Mouse (Mus musculus) stomach, postnatal 0 days (tissue): Measurements from ENCODE around the gene Zfp619. TPM values are rescaled to one million over a fixed set of nuclear protein-coding genes. Genes with fewer than 3 reads are reported as not detected.
A peak's percentile ranks its signal among the peaks of the same experiment; 100 is the strongest.
"Not testable (repeated sequence)": the region's sequence is repeated elsewhere in the genome, so short reads cannot be mapped to it uniquely, and the experiment has no call there.

Source experiments
- ATAC-seq: fragments of 200-750 bp; cut with Nextera tagmentation; 2 replicates; pipeline ENCODE4 v1.8.0; 2017; ENCODE audit not compliant: low FRiP score, low TSS enrichment
- DNase-seq: peaks from one replicate; pipeline ENCODE4 v3.0.0-alpha.2; 2016; ENCODE audit warnings: low spot score
- H3K27ac ChIP-seq: fragments of 300-500 bp; sonication (generic); replicated peaks from 2 replicates; pipeline ENCODE4 v1.5.1; 2014; ENCODE audit warnings: mild to moderate bottlenecking, control low read depth
- H3K27me3 ChIP-seq: fragments of 300-500 bp; sonication (generic); 2 replicates; pipeline ENCODE4 v1.6.1; 2014; ENCODE audit warnings: low read length; ENCODE audit not compliant: control insufficient read depth, insufficient read depth
- H3K36me3 ChIP-seq: fragments of 300-500 bp; sonication (generic); 2 replicates; pipeline ENCODE4 v1.6.1; 2014; ENCODE audit warnings: low read length, mixed read lengths; ENCODE audit not compliant: control insufficient read depth, insufficient read depth
- H3K4me1 ChIP-seq: fragments of 300-500 bp; sonication (generic); replicated peaks from 2 replicates; pipeline ENCODE4 v1.6.1; 2014; ENCODE audit warnings: antibody characterized with exemption; ENCODE audit not compliant: control insufficient read depth, insufficient read depth
- H3K4me2 ChIP-seq: fragments of 300-500 bp; sonication (generic); replicated peaks from 2 replicates; pipeline ENCODE4 v1.6.1; 2014; ENCODE audit warnings: low read depth, mild to moderate bottlenecking, control low read depth, moderate library complexity
- H3K4me3 ChIP-seq: fragments of 300-500 bp; sonication (generic); 2 replicates; pipeline ENCODE4 v1.5.1; 2014; ENCODE audit warnings: low read depth, low read length, control low read depth
- H3K9ac ChIP-seq: fragments of 300-500 bp; sonication (generic); 2 replicates; pipeline ENCODE4 v1.6.1; 2014; ENCODE audit warnings: mild to moderate bottlenecking, low read length, control low read depth, mixed read lengths
- H3K9me3 ChIP-seq: fragments of 300-500 bp; sonication (generic); 2 replicates; pipeline ENCODE4 v1.6.1; 2016; ENCODE audit warnings: low read length; ENCODE audit not compliant: control insufficient read depth
- CTCF ChIP-seq: IDR thresholded peaks from 2 replicates; pipeline ENCODE4 v1.5.1; 2016; ENCODE audit warnings: antibody characterized with exemption, low read depth, mild to moderate bottlenecking, moderate library complexity
- EP300 ChIP-seq: optimal IDR thresholded peaks from 2 replicates; pipeline ENCODE3; 2016; ENCODE audit warnings: antibody characterized with exemption
- WGBS: fragments of 180-500 bp; shearing (Covaris S2); extraction: QIAGEN DNeasy Blood & Tissue Kit; methylation state at CpG from one replicate; pipeline ENCODE4 v1.1.7; 2014; 5-methylcytosine and 5-hydroxymethylcytosine counted together
- polyA plus RNA-seq: library from polyadenylated mRNA; unstranded; fragments of >200 nt; fragmentation: Nextera tagmentation; extraction: Ambion mirVana; gene quantifications from 2 replicates; pipeline ENCODE4 v1.2.1, GENCODE M21; 2015

Zfp619 gene
- polyA plus RNA-seq, 1 experiment from 2014 or later: 0.50 TPM

DNA sequence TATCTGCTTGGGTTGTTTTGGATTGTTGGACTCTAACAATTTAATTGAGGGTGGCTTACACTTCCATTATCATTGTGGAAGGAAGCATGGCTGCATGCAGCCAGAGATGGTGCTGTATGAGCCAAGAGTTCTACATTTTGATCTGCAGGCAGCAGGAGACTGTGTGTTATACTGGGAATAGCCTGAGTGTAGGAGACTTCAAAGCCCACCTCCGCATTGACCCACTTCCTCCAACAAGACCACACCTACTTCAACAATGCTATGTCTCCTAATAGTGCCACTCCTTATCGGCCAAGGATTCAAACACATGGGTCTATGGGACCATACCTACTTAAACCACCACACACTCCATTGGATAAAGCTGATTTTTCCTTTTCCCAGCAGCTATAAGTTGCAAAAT, 63.0 kb downstream of the Zfp619 start:
- Histone ChIP-seq H3K36me3 (no peaks in the 10 kb centered on the region), H3K27ac (no peak overlapping the region), H3K9ac (no peak overlapping the region), H3K4me1 (no peaks in the 10 kb centered on the region), H3K9me3 (no peaks in the 10 kb centered on the region), H3K4me2 (no peak overlapping the region), H3K4me3 (no peak overlapping the region), H3K27me3 (no peaks in the 10 kb centered on the region)
- WGBS: 87% methylated on average over 2 of the region's 2 CpGs
- no peak for DNase-seq
- no peak for TF ChIP-seq EP300
- no peak for TF ChIP-seq CTCF
- no peak for ATAC-seq

- not testable (repeated sequence) for H3K4me3 ChIP-seq, H3K36me3 ChIP-seq, H3K27ac ChIP-seq, ATAC-seq, H3K4me1 ChIP-seq, H3K9ac ChIP-seq, H3K4me2 ChIP-seq, H3K9me3 ChIP-seq, DNase-seq, H3K27me3 ChIP-seq
- WGBS: 69% methylated on average over 6 of the region's 6 CpGs
Measured at GRCm38 (mm10) chr7:39586834-39587233, 69.3 kb downstream of the Zfp619 start.

GRCm38 (mm10) chr7:39588037-39588436, 70.5 kb downstream of the Zfp619 start:
- Histone ChIP-seq H3K4me2 (peak overlapping the region; percentile 53), H3K4me3 (peak overlapping the region; percentile 39), H3K27ac (no peak overlapping the region), H3K36me3 (no peaks in the 10 kb centered on the region), H3K4me1 (no peaks in the 10 kb centered on the region), H3K27me3 (no peaks in the 10 kb centered on the region), H3K9ac (0 out of 2 replicates have a peak overlapping the region, but pooled peaks have one; percentile 50), H3K9me3 (no peaks in the 10 kb centered on the region)
- 95% methylated on average over 1 of the region's 1 CpGs for WGBS
- ATAC-seq: no peak
- no peak for DNase-seq
- no peak for TF ChIP-seq CTCF
- TF ChIP-seq EP300: no peak

DNA sequence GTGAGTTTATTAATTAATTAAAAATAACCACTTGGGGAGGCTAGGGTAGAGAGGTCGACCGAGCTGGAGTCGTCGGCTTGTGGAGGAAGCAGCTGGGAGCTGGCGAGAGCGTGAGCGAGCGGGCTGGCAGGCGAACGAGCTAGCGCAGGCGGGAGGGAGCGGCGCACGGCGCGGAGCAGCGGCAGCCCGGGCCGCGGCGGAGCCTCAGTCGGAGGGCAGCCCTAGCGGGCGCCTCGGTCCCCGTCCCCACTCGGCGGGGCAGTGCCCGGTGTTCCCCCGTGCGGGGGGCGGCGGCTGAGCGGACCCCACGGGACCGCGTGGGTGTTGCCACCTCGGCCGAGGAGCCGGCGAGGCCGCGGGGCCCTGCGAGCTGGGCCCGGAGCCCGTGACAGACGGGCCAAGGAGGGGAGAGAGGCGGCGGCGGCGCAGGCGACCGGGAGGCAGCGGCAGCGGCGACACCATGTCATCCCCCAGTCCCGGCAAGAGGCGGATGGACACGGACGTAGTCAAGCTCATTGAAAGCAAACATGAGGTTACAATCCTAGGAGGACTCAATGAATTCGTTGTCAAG, 71.0 kb downstream of the Zfp619 start:
- H3K9me3 ChIP-seq, H3K4me1 ChIP-seq, H3K36me3 ChIP-seq, H3K27ac ChIP-seq, H3K27me3 ChIP-seq: not testable (repeated sequence)
- peak; percentile 78 for ATAC-seq
- WGBS: 1% methylated on average over 55 of the region's 62 CpGs
- peak; percentile 39 for DNase-seq
- peak overlapping the region; percentile 53 for H3K4me2 ChIP-seq
- peak overlapping the region; percentile 39 for H3K4me3 ChIP-seq
- H3K9ac ChIP-seq: peak overlapping the region; percentile 50

GRCm38 (mm10) chr7:39589044-39589443, 71.5 kb downstream of the Zfp619 start:
- not testable (repeated sequence) for H3K9ac ChIP-seq, H3K36me3 ChIP-seq, H3K4me1 ChIP-seq, H3K9me3 ChIP-seq, H3K27me3 ChIP-seq, DNase-seq, H3K27ac ChIP-seq, ATAC-seq
- WGBS: 45% methylated on average over 7 of the region's 7 CpGs
- Histone ChIP-seq H3K4me3 (peak overlapping the region; percentile 39), H3K4me2 (peak overlapping the region; percentile 53)

Other genes starting within 250 kb of the Zfp619 start
- gene Gm5114, start 104.6 kb upstream of the Zfp619 start, polyA plus RNA-seq: not detected in 2 replicates